Mouse (Mus musculus): ENCODE results near the gene Arfgef2.

The Arfgef2 gene

GRCm38 (mm10) chr2:166806173-166806705 is 851 bp downstream of the Arfgef2 start:
- peak; percentile 49 for DNase-seq (ENCODE audit: low read depth, low spot score)

- DNase-seq (ENCODE audit: low read depth, low spot score) = no peak
Measured at GRCm38 (mm10) chr2:166806813-166807212, 1.4 kb downstream of the Arfgef2 start.

- no peak for DNase-seq (ENCODE audit: low read depth, low spot score)
Measured at GRCm38 (mm10) chr2:166809499-166809898, 4.1 kb downstream of the Arfgef2 start.

- DNase-seq (ENCODE audit: low read depth, low spot score) = no peak
Measured at GRCm38 (mm10) chr2:166810821-166811220, 5.4 kb downstream of the Arfgef2 start.

GRCm38 (mm10) chr2:166818463-166819143 is 13.2 kb downstream of the Arfgef2 start:
- DNase-seq (ENCODE audit: low read depth, low spot score) = no peak

- no peak for DNase-seq (ENCODE audit: low read depth, low spot score)
Measured at GRCm38 (mm10) chr2:166819849-166820248, 14.5 kb downstream of the Arfgef2 start.

GRCm38 (mm10) chr2:166820844-166821243 is 15.5 kb downstream of the Arfgef2 start:
- peak; percentile 27 for DNase-seq (ENCODE audit: low read depth, low spot score)

- DNase-seq (ENCODE audit: low read depth, low spot score) = no peak
Measured at GRCm38 (mm10) chr2:166821406-166821805, 16.0 kb downstream of the Arfgef2 start.

GRCm38 (mm10) chr2:166822119-166822826 is 16.9 kb downstream of the Arfgef2 start:
- DNase-seq (ENCODE audit: low read depth, low spot score) = no peak

- DNase-seq (ENCODE audit: low read depth, low spot score) = no peak
Measured at GRCm38 (mm10) chr2:166822901-166823300, 17.5 kb downstream of the Arfgef2 start.

- no peak for DNase-seq (ENCODE audit: low read depth, low spot score)
Measured at GRCm38 (mm10) chr2:166824386-166824785, 19.0 kb downstream of the Arfgef2 start.

GRCm38 (mm10) chr2:166824998-166825397 is 19.6 kb downstream of the Arfgef2 start:
- DNase-seq (ENCODE audit: low read depth, low spot score) = no peak

GRCm38 (mm10) chr2:166826491-166827224 is 21.3 kb downstream of the Arfgef2 start:
- no peak for DNase-seq (ENCODE audit: low read depth, low spot score)

- DNase-seq (ENCODE audit: low read depth, low spot score) = no peak
Measured at GRCm38 (mm10) chr2:166828306-166828705, 22.9 kb downstream of the Arfgef2 start.

- no peak for DNase-seq (ENCODE audit: low read depth, low spot score)
Measured at GRCm38 (mm10) chr2:166830350-166830749, 25.0 kb downstream of the Arfgef2 start.

GRCm38 (mm10) chr2:166834091-166834490 is 28.7 kb downstream of the Arfgef2 start:
- DNase-seq (ENCODE audit: low read depth, low spot score) = no peak

GRCm38 (mm10) chr2:166834796-166835195 is 29.4 kb downstream of the Arfgef2 start:
- DNase-seq (ENCODE audit: low read depth, low spot score) = no peak

GRCm38 (mm10) chr2:166835581-166835980 is 30.2 kb downstream of the Arfgef2 start:
- no peak for DNase-seq (ENCODE audit: low read depth, low spot score)

GRCm38 (mm10) chr2:166841813-166842212 is 36.4 kb downstream of the Arfgef2 start:
- DNase-seq (ENCODE audit: low read depth, low spot score) = no peak

GRCm38 (mm10) chr2:166850691-166851090 is 45.3 kb downstream of the Arfgef2 start:
- no peak for DNase-seq (ENCODE audit: low read depth, low spot score)

- peak; percentile 58 for DNase-seq (ENCODE audit: low read depth, low spot score)
Measured at GRCm38 (mm10) chr2:166852270-166852669, 46.9 kb downstream of the Arfgef2 start.

GRCm38 (mm10) chr2:166855771-166856170 is 50.4 kb downstream of the Arfgef2 start:
- DNase-seq (ENCODE audit: low read depth, low spot score) = no peak

Measured in R1 (cell line).